Mouse (Mus musculus): ENCODE measurements around the gene Ufc1. TPM values are rescaled to one million over a fixed set of nuclear protein-coding genes. Genes with fewer than 3 reads are reported as not detected.
"Not testable (repeated sequence)": the region's sequence is repeated elsewhere in the genome, so short reads cannot be mapped to it uniquely, and the experiment has no call there.

Gene Ufc1
- total RNA-seq, 2 experiments from 2014 or later: 145 to 153 TPM

DNA sequence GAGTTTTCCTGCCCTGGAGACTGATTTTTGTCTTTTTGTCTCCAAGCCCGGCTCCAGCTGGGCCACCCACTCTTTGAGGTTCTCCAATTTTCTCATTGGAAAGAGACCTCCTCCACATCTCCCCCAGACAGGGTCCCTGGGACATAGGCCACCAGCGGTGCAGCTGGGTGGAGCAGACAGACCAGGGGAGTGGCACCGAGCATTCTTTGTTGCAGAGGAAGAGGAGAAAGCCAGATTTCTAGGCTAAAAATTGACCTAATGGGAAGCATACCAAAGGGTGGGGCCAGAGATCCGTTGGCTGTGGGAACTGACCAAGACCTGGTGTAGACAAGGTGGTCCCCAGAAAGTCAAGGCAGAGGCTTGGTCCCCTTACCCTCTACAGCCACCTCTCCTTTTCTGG is 46.9 kb downstream of the Ufc1 start:
- DNase-seq: no peak

DNA sequence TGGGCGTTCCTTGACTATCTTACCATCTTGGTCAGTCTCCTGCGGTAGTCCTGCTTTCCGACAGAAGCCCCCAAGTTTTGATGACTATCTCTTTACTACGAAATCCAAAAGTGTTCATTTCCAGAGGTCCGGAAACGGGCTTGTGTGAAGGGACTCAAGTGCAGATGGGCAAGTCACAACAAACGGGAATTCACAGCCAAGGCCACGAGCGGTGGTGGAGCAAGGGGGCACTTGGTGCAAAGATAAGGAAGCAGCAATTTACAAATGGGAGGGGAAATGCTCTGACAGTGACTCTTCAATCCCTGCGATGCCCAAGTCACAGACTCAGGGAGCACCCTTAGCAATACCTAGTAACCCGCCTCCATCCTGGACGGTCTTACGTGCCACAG is 47.4 kb downstream of the Ufc1 start:
- DNase-seq: no peak

DNA sequence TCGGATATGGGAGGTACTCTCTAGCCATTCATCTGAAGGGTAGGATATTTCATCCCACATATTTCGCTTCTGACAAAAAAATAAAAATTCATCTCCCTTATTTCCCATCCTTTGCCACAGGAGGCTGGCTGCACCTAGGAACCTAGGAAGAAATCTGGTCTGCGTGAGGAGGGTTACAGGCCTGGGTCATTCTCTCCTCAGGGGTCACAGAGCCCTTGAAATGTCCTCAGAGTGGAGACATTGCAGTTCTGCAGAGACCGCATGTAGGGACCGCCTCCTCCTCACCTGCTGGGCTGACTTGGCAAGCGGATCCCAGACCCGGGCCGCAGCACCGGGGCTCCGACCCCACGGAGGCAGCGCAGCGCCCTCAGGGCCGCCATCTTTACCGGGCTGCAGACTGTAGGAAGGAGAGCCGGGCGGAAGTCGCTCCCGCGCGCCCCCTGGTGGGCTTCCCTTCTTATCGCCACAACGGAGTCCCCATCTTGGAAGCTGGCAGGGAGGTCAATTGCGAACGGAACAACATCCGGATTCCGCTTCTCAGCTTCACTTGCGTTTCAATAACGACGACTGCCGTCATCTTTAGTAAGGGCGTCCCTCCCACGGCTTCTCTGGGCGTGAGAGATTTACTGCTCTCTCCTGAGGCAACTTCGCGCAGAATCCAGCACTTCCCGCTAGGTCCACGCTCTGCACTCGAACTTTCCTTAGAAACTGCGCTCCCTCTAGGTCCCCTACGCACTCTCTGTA is 47.9 kb downstream of the Ufc1 start:
- DNase-seq: peak; percentile 98

DNA sequence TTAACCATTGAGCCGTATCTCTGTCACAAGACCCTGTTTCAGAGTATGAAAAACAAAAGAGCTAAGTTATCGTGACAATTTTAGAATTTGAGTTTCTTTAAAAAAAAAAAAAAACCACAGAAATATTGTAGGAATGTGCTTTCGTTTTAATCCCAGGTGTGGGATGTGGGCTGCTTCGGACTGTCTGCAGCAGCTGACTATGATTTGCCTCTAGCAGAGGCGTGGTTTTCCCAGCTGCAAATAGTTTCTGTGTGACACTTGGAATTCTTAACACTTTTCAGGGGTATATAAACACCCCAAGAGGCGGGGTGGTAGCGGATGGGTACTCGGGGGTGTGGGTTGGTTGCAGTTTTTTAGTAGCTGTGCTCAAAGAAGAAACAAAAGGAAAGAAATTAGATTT is 49.5 kb downstream of the Ufc1 start:
- DNase-seq: no peak

DNA sequence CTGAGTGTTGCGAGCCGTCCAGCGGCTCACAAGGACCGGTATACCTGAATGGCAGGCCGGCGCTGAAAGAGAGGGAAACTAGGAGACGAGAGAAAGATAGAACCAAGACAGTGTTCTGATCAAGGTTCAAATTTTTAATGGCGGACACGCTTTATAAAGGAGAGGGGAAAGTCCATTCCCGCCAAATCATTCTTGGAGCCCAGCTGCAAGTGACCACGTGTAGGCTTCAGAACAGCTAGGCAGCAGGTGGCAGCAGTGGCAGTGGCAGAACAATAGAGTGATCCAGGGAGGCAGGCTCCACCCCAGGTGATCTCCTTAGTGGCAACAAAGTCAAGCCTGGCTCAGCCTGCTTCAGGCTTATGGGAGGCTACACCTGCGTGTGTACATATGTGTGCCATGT is 52.9 kb downstream of the Ufc1 start:
- not testable (repeated sequence) for DNase-seq

DNA sequence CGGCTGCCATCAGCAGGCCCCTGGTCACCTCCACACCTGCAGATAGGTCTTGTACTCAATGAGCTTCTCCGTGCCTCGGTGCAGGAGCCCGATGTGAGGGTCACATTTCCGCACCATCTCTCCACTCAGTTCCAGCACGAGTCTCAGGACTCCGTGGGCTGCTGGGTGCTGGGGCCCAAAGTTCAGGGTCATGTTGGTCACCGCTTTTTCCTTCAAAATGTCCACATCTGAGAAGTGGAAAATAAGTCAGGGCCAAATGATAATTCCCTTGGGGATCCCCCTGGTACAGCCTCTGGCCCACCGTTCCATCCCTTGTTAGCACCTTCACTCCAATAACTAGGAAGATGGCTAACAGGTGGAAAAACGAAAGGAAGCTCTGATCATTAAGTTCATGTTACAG is 53.9 kb downstream of the Ufc1 start:
- no peak for DNase-seq

DNA sequence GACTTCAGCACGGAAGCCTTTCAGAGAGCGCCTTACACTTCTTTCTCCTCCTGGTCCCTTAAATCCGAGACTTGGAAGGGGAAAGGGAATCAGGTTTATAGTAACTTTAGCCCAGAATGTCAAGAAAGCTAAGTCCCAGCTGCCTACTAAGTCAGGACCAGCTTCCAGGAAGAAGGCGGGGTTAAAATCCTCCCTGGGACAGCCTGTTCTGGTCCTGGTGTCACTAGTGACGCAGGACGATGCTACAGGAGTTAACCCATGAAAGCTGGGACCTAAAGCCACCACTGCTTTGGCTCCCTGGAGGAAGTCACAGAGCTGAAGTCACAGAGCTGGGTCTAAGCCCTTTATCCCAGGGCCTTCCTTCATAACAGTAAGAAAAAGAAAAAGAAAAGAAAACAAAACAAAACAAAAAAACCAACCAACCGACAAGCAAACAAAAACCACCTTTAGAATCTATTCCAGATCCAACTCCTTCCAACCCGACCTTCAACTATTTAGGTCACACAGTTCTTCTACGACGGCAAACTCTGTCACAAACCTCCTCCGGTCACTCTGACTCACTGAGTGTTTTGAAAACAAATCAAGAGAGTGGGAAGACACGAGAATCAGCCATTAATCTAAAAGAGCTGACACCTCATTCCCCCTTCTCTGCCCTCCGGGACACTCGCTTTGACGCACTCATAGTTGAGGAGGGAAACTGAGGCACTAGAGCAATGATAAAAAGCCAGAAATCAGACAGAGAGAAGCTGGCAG is 54.7 kb downstream of the Ufc1 start:
- DNase-seq: peak; percentile 74

Other genes with a start within 250 kb of the Ufc1 start
- 10 to 100 TPM in 1 of 2 experiments, 1 to 10 TPM in 1; 9.8 to 10.4 TPM for gene Fcgr3, start 230.1 kb downstream of the Ufc1 start, total RNA-seq (2021)
- 1 to 10 TPM in 1 of 2 experiments, under 1 TPM in 1; 0.51 to 1.3 TPM for gene Cfap126, start 181.1 kb downstream of the Ufc1 start, total RNA-seq (2021)
- gene Sdhc, start 144.4 kb downstream of the Ufc1 start, total RNA-seq (2021): 100 to 1,000 TPM; 746 to 845 TPM
- gene Mpz, start 144.3 kb downstream of the Ufc1 start, total RNA-seq (2021): 10 to 100 TPM; 10.1 to 20.4 TPM
- 10 to 100 TPM; 28.0 to 30.7 TPM for gene Pcp4l1, start 98.8 kb downstream of the Ufc1 start, total RNA-seq (2021)
- 10 to 100 TPM; 13.4 to 29.4 TPM for gene Nr1i3, start 81.1 kb downstream of the Ufc1 start, total RNA-seq (2021)
- gene Tomm40l, start 72.5 kb downstream of the Ufc1 start, total RNA-seq (2021): 10 to 100 TPM; 46.9 to 58.1 TPM
- 1,000 to 10,000 TPM; 1,052 to 2,650 TPM for gene Apoa2, start 70.0 kb downstream of the Ufc1 start, total RNA-seq (2021)
- 10 to 100 TPM; 14.4 to 19.2 TPM for gene Fcer1g, start 60.7 kb downstream of the Ufc1 start, total RNA-seq (2021)
- 1 to 10 TPM; 4.0 to 5.1 TPM for gene Adamts4, start 44.6 kb downstream of the Ufc1 start, total RNA-seq (2021)
- gene Ndufs2, start 43.6 kb downstream of the Ufc1 start, total RNA-seq (2021): 1,000 to 10,000 TPM in 1 of 2 experiments, 100 to 1,000 TPM in 1; 996 to 1,019 TPM
- 10 to 100 TPM; 28.9 to 34.7 TPM for gene B4galt3, start 24.7 kb downstream of the Ufc1 start, total RNA-seq (2021)
- gene Ppox, start 13.8 kb downstream of the Ufc1 start, total RNA-seq (2021): 10 to 100 TPM; 30.8 to 43.8 TPM
- gene Usp21, start 7.0 kb downstream of the Ufc1 start, total RNA-seq (2021): 10 to 100 TPM; 31.8 to 40.2 TPM
- 10 to 100 TPM; 33.7 to 35.2 TPM for gene Dedd, start 34.1 kb upstream of the Ufc1 start, total RNA-seq (2021)
- gene Nit1, start 50.6 kb upstream of the Ufc1 start, total RNA-seq (2021): 10 to 100 TPM; 51.4 to 56.0 TPM
- 100 to 1,000 TPM; 107 to 114 TPM for gene Pfdn2, start 50.6 kb upstream of the Ufc1 start, total RNA-seq (2021)
- 1 to 10 TPM; 5.3 to 5.7 TPM for gene Klhdc9, start 65.8 kb upstream of the Ufc1 start, total RNA-seq (2021)
- under 1 TPM; 0.12 to 0.21 TPM for gene Nectin4, start 75.1 kb upstream of the Ufc1 start, total RNA-seq (2021)
- 1 to 10 TPM; 5.1 to 6.1 TPM for gene Arhgap30, start 93.9 kb upstream of the Ufc1 start, total RNA-seq (2021)
- 10 to 100 TPM; 53.5 to 67.7 TPM for gene Usf1, start 116.3 kb upstream of the Ufc1 start, total RNA-seq (2021)
- 10 to 100 TPM; 16.6 to 36.1 TPM for gene Tstd1, start 123.8 kb upstream of the Ufc1 start, total RNA-seq (2021)
- gene F11r, start 142.5 kb upstream of the Ufc1 start, total RNA-seq (2021): 10 to 100 TPM; 64.9 to 66.2 TPM
- 1 to 10 TPM; 5.9 to 6.7 TPM for gene Alyref2, start 208.5 kb upstream of the Ufc1 start, total RNA-seq (2021)
- not detected for gene Itln1, start 240.3 kb upstream of the Ufc1 start, total RNA-seq (2021)